Mouse (Mus musculus) heart, adult 2 months (tissue): ENCODE data around the gene Cyp4f14.

ENCODE experiments used
- CTCF ChIP-seq: fragments of 200-600 bp; IDR thresholded peaks from 2 replicates; pipeline ENCODE4 v1.8.1; 2022; ENCODE audit warnings: antibody characterized with exemption, mild to moderate bottlenecking, moderate library complexity
- EP300 ChIP-seq: fragments of 200-500 bp; IDR thresholded peaks from 2 replicates; pipeline ENCODE4 v1.6.1; 2011; ENCODE audit warnings: low read depth, low read length, control low read depth; ENCODE audit not compliant: insufficient read depth
- POLR2A ChIP-seq: fragments of 200-500 bp; IDR thresholded peaks from 2 replicates; pipeline ENCODE4 v1.6.1; 2011; ENCODE audit warnings: mild to moderate bottlenecking, low read depth, low read length, control low read depth; ENCODE audit not compliant: insufficient read depth

DNA sequence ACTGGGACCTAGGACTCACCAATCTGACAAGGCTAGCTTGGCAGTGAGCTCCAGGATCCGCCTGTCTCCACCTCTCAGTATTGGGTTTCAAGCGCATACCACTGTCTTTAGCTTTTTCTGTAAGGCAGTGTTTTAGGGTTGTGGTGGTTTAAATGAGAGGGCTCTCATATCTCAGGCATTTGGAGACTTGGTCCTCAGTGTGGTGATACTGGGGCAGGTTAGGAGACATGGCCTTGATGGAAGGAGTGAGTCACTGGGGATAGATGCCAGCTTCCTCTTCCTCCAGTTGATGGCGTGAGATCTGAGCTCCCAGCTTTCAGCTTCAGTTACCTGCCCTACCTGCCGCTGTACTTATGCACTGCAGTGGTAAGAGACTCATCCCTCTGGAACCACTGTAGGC, 22.7 kb upstream of the Cyp4f14 start:
- TF ChIP-seq CTCF (no peak), EP300 (no peak), POLR2A (no peak)
